Mouse (Mus musculus) stomach, embryonic 14.5 days (tissue): ENCODE measurements around the gene Sh3d21. TPM values are rescaled to one million over a fixed set of nuclear protein-coding genes. Genes with fewer than 3 reads are reported as not detected.

ENCODE experiments used
- ATAC-seq: fragments of 200-750 bp; cut with Nextera tagmentation; 2 replicates; pipeline ENCODE4 v1.8.0; 2017; ENCODE audit warnings: low read depth, moderate TSS enrichment; ENCODE audit not compliant: insufficient number of reproducible peaks, insufficient read depth, low FRiP score
- H3K27ac ChIP-seq: fragments of 300-500 bp; sonication (generic); 2 replicates; pipeline ENCODE4 v1.5.1; 2014; ENCODE audit warnings: mild to moderate bottlenecking, low read length, moderate library complexity, mixed read lengths
- H3K27me3 ChIP-seq: fragments of 300-500 bp; sonication (generic); 2 replicates; pipeline ENCODE4 v1.6.1; 2014; ENCODE audit warnings: low read length, control low read depth, mixed read lengths; ENCODE audit not compliant: control insufficient read depth, insufficient read depth
- H3K36me3 ChIP-seq: fragments of 300-500 bp; sonication (generic); 2 replicates; pipeline ENCODE4 v1.6.1; 2014; ENCODE audit warnings: mild to moderate bottlenecking, control low read depth, low read length, moderate library complexity, mixed read lengths; ENCODE audit not compliant: control insufficient read depth, insufficient read depth
- H3K4me1 ChIP-seq: fragments of 300-500 bp; sonication (generic); 2 replicates; pipeline ENCODE4 v1.6.1; 2014; ENCODE audit warnings: low read length, control low read depth, mixed read lengths; ENCODE audit not compliant: control insufficient read depth, insufficient read depth
- H3K4me2 ChIP-seq: fragments of 300-500 bp; sonication (generic); replicated peaks from 2 replicates; pipeline ENCODE4 v1.6.1; 2014; ENCODE audit warnings: low read depth, low read length, control low read depth
- H3K4me3 ChIP-seq: fragments of 300-500 bp; sonication (generic); 2 replicates; pipeline ENCODE4 v1.5.1; 2014; ENCODE audit warnings: low read depth, low read length, control low read depth
- H3K9ac ChIP-seq: fragments of 300-500 bp; sonication (generic); replicated peaks from 2 replicates; pipeline ENCODE4 v1.6.1; 2014; ENCODE audit warnings: low read depth, mild to moderate bottlenecking, control low read depth, low read length, moderate library complexity, mixed read lengths
- H3K9me3 ChIP-seq: fragments of 300-500 bp; sonication (generic); 2 replicates; pipeline ENCODE4 v1.6.1; 2016; ENCODE audit warnings: low read depth, low read length, control low read depth; ENCODE audit not compliant: control insufficient read depth
- WGBS: fragments of 180-500 bp; shearing (Covaris S2); extraction: QIAGEN DNeasy Blood & Tissue Kit; methylation state at CpG from one replicate; pipeline ENCODE4 v1.1.7; 2014; 5-methylcytosine and 5-hydroxymethylcytosine counted together
- polyA plus RNA-seq: library from polyadenylated mRNA; unstranded; fragments of >200 nt; fragmentation: Nextera tagmentation; extraction: Ambion mirVana; gene quantifications from 2 replicates; pipeline ENCODE4 v1.2.1, GENCODE M21; 2014

Sh3d21 gene
- polyA plus RNA-seq, 1 experiment from 2014 or later, result 7.4 TPM

DNA sequence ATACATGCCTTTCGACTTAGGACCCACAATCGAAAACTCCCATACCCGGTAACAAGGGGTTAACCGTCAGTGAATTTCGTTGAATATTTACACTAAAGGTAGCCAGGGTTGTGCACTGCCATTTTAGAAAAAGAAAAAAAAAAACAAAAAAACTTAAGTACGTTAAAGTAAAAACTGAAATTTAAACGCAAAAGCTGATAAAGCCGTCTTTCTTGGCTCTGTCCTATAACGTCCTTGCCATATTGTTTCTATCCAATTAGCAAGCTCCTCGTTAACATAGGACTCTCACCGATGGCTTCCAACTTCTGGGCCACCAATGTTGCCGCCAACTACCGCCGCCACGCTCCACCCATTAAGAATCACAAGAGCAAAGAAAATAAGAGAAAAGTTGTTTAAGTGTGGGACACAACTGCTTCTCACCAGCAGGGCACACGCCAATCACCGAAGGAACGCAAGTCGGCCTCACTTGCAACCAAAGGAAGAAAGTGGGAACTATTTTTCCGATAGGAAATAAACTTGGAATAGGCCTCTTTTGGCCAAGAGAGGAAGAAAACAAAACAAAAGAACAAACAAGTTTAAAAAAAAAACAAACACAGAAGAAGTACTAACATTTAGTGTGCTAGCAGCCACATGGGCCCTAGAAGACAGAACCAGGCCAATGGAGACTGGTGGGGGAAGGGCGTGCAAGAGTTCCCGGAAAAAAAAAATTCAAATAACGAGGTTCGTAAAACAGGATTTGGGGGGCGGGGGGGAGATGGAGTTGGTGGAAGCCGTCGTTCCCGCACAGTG lies 38.4 kb upstream of the Sh3d21 start:
- under 1% methylated on average over 28 of the region's 28 CpGs for WGBS
- peak overlapping the region; percentile 74 for H3K9ac ChIP-seq
- no peak for ATAC-seq

DNA sequence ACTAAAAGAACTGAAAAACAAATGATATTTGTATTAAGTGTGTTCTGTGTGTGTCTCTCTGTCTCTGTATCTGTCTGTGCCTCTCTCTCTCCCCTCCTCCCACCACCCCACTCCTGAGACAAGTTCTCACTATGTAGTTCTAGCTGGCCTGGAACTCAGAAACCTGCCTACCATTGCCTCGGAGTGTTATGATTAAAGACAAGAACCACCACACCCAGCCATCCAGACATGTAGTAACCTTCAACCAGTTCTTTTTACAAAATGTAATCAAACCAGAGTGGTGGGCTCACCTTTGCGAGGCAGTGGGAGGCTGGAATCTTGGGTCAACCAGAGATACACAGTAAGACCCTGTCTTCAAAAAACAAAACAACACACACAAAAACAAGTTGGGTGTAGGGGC lies 37.4 kb upstream of the Sh3d21 start:
- H3K4me3 ChIP-seq, result peak overlapping the region; percentile 62

More for the DNA sequence above, 38.4 kb upstream of the Sh3d21 start:
- Histone ChIP-seq H3K4me3 (peak overlapping the region; percentile 62), H3K36me3 (0 out of 2 replicates have a peak, but pooled peaks cover 3% of the 10 kb centered on the region), H3K4me2 (peak overlapping the region; percentile 79), H3K4me1 (peaks cover 26% of the 10 kb centered on the region), H3K27ac (peak overlapping the region; percentile 99), H3K27me3 (no peaks in the 10 kb centered on the region), H3K9me3 (no peaks in the 10 kb centered on the region)

DNA sequence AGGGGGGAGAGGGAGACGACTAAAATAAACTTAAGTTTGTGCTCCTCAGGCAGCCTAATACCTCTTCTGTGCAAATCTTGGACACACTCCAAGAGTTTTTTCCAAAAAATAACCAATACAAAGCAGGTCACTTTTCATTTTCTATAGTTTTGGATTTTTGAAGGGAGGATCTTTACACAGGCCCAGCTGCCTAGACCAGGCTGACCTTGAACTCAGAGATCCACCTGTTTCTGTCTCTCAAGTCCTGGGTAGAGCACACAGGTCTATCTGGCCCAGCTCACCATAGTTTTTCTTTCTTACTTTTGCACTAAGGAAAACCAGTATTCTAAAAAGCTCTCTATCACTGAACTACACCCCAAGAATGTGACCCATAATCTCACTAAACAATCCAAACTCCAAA lies 36.7 kb upstream of the Sh3d21 start:
- Histone ChIP-seq H3K4me3 (peak overlapping the region; percentile 62), H3K9ac (peak overlapping the region; percentile 74; the same call in 1 of the 2 replicates), H3K27ac (no peak overlapping the region; the same call in 1 of the 2 replicates), H3K27me3 (no peaks in the 10 kb centered on the region), H3K4me1 (peaks cover 26% of the 10 kb centered on the region), H3K36me3 (0 out of 2 replicates have a peak, but pooled peaks cover 3% of the 10 kb centered on the region), H3K4me2 (peak overlapping the region; percentile 79), H3K9me3 (no peaks in the 10 kb centered on the region)
- ATAC-seq, result no peak
- 19% methylated on average over 1 of the region's 1 CpGs for whole genome bisulfite sequencing

More for the DNA sequence above, 37.4 kb upstream of the Sh3d21 start:
- H3K27ac ChIP-seq, result no peak overlapping the region; the same call in 1 of the 2 replicates
- no peaks in the 10 kb centered on the region for H3K9me3 ChIP-seq
- H3K27me3 ChIP-seq, result no peaks in the 10 kb centered on the region
- 0 out of 2 replicates have a peak, but pooled peaks cover 3% of the 10 kb centered on the region for H3K36me3 ChIP-seq
- ATAC-seq, result no peak
- WGBS, result 25% methylated on average over 2 of the region's 2 CpGs
- peak overlapping the region; percentile 74 for H3K9ac ChIP-seq
- H3K4me1 ChIP-seq, result peaks cover 26% of the 10 kb centered on the region
- peak overlapping the region; percentile 79 for H3K4me2 ChIP-seq

DNA sequence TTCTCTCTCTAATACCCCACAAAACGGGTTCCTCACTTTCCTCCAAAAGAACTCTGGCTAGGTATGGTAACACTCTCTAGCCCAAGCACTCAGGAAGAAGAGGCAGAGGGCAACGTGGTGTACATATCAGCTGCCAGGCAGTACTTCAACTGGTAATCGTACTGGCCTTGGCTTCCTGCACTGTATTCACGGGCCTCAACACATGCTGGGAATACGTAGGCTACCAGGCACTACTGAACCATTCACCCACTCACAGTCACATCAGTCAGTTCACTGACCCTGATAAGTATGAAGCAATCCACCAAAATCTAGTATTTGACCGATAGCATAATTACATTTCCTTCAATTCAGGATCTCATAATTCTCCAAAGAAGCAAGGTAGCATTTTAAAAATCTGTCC lies 36.3 kb upstream of the Sh3d21 start:
- Histone ChIP-seq H3K4me2 (no peak overlapping the region), H3K27me3 (no peaks in the 10 kb centered on the region), H3K9ac (no peak overlapping the region), H3K9me3 (no peaks in the 10 kb centered on the region), H3K4me1 (peaks cover 26% of the 10 kb centered on the region), H3K36me3 (peaks cover 7% of the 10 kb centered on the region; the same call in 1 of the 2 replicates), H3K4me3 (0 out of 2 replicates have a peak overlapping the region, but pooled peaks have one; percentile 9), H3K27ac (no peak overlapping the region; the same call in 1 of the 2 replicates)
- no peak for ATAC-seq
- WGBS, result 73% methylated on average over 6 of the region's 6 CpGs

DNA sequence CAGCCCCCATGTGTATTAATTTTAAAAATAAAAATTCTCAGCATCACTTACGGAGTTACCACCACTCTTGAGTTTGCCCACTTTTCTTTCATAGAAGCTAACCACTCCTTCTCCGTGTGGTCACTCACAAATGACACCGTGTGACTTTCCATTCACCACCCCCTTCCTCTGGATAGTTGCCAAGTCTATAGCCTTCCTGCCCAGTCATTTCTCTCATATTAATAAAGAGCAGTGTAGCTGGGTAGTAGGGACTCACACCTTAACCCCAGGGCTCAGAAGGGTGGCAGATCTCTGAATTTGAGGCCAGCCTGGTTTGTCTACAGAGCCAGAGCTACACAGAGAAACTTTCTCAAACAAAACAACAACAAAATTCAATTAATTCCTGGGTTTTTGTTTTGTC lies 34.2 kb upstream of the Sh3d21 start:
- H3K27me3 ChIP-seq, result no peaks in the 10 kb centered on the region
- no peak for ATAC-seq
- WGBS, result 69% methylated on average over 3 of the region's 3 CpGs
- no peak overlapping the region for H3K27ac ChIP-seq
- H3K9me3 ChIP-seq, result no peaks in the 10 kb centered on the region
- peaks cover 18% of the 10 kb centered on the region for H3K4me1 ChIP-seq
- peaks cover 23% of the 10 kb centered on the region for H3K36me3 ChIP-seq
- H3K9ac ChIP-seq, result no peak overlapping the region
- no peak overlapping the region for H3K4me3 ChIP-seq
- H3K4me2 ChIP-seq, result no peak overlapping the region

DNA sequence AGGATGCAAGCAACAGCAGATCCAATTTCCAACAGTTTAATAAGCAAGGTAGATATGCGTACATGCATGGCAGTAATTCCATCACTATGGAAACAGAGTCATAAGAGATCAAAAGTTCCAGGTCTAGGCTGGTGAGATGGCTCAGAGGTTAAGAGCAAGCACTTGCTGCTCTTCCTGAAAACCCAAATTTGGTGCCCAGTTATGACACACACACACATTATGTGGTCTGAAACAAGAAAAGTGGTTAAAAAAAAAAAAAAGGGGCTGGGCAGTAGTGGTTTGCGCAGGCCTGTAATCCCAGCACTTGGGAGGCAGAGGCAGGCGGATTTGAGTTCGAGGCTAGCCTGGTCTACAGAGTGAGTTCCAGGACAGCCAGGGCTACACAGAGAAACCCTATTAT lies 31.6 kb upstream of the Sh3d21 start:
- Histone ChIP-seq H3K36me3 (peaks cover 37% of the 10 kb centered on the region), H3K4me2 (no peak overlapping the region), H3K27me3 (no peaks in the 10 kb centered on the region), H3K4me1 (peaks cover 9% of the 10 kb centered on the region; the same call in 1 of the 2 replicates), H3K9ac (no peak overlapping the region), H3K27ac (no peak overlapping the region), H3K4me3 (no peak overlapping the region), H3K9me3 (no peaks in the 10 kb centered on the region)
- 97% methylated on average over 4 of the region's 4 CpGs for WGBS
- ATAC-seq, result no peak

DNA sequence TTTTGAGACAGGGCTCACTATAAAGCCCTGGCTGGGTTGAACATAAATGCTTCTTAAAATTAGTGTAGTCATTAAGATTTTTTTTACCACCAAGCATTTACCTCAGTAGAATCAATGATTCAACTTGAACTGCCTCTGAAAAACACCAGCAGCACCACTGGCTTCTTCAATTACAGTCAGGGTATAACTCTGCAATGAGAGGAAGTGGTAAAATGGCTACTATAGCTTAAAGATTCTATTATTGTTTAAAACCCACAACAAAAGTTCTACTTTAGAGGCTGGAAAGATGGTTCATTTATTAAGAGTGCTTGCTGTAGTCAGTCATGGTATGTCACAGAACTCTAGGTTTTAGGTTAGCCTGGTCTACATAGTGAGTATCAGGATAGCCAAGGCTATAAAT lies 30.9 kb upstream of the Sh3d21 start:
- peaks cover 7% of the 10 kb centered on the region; the same call in 1 of the 2 replicates for H3K4me1 ChIP-seq
- ATAC-seq, result no peak
- H3K27me3 ChIP-seq, result no peaks in the 10 kb centered on the region
- no peaks in the 10 kb centered on the region for H3K9me3 ChIP-seq
- H3K4me3 ChIP-seq, result no peak overlapping the region
- H3K27ac ChIP-seq, result no peak overlapping the region
- no peak overlapping the region for H3K4me2 ChIP-seq
- peaks cover 39% of the 10 kb centered on the region for H3K36me3 ChIP-seq
- no peak overlapping the region for H3K9ac ChIP-seq

DNA sequence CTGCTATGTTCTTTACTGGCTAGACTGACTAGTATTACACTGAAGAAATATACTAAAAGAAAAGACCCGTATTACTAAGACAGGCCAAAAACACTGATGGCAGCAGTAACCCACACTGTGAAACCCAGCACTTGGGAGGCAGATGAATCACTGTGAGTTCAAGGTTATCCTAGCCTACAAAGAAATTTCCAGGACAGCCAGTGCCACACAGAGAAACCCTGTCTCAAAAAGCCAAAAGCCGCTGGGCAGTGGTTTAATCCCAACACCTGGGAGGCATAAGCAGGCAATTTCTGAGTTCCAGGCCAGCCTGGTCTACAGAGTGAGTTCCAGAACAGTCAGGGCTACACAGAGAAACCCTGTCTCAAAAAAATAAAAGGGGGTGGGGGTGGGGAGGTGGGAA lies 27.3 kb upstream of the Sh3d21 start:
- no peak overlapping the region for H3K27ac ChIP-seq
- no peaks in the 10 kb centered on the region for H3K4me1 ChIP-seq
- no peaks in the 10 kb centered on the region for H3K27me3 ChIP-seq
- no peak overlapping the region for H3K4me3 ChIP-seq
- no peaks in the 10 kb centered on the region for H3K9me3 ChIP-seq
- no peak for ATAC-seq
- no peak overlapping the region for H3K9ac ChIP-seq
- peaks cover 60% of the 10 kb centered on the region for H3K36me3 ChIP-seq
- no peak overlapping the region for H3K4me2 ChIP-seq
- 98% methylated on average over 2 of the region's 2 CpGs for WGBS
